Mouse (Mus musculus) kidney, adult 11 months (tissue): Measurements from ENCODE around the gene Cd70.
A peak's percentile ranks its signal among the peaks of the same experiment; 100 is the strongest.

ENCODE experiments used
- DNase-seq: peaks from one replicate; pipeline ENCODE4 v3.0.0; 2022

The Cd70 gene

GRCm38 (mm10) chr17:57148994-57149803 lies at the start of gene Cd70:
Cd70 (minus strand) TSS chr17:57149777.
- no peak for DNase-seq

GRCm38 (mm10) chr17:57198252-57198651 lies 48.7 kb upstream of the Cd70 start:
- DNase-seq: no peak

- DNase-seq: no peak
Measured at GRCm38 (mm10) chr17:57195326-57196010, 45.9 kb upstream of the Cd70 start.

- no peak for DNase-seq
Measured at GRCm38 (mm10) chr17:57194771-57195170, 45.2 kb upstream of the Cd70 start.

- DNase-seq: no peak
Measured at GRCm38 (mm10) chr17:57194041-57194507, 44.5 kb upstream of the Cd70 start, which contains the start of gene Tnfsf14. Tnfsf14 (minus strand) TSS chr17:57194177.

GRCm38 (mm10) chr17:57188510-57189192 lies 39.1 kb upstream of the Cd70 start:
- DNase-seq: no peak

- DNase-seq: no peak
Measured at GRCm38 (mm10) chr17:57185641-57186040, 36.1 kb upstream of the Cd70 start.

- DNase-seq: no peak
Measured at GRCm38 (mm10) chr17:57182871-57183270, 33.3 kb upstream of the Cd70 start.

GRCm38 (mm10) chr17:57180363-57180762 lies 30.8 kb upstream of the Cd70 start:
- DNase-seq: no peak

GRCm38 (mm10) chr17:57173351-57173750 lies 23.8 kb upstream of the Cd70 start:
- no peak for DNase-seq

- DNase-seq: no peak
Measured at GRCm38 (mm10) chr17:57172378-57172777, 22.8 kb upstream of the Cd70 start.

- DNase-seq: no peak
Measured at GRCm38 (mm10) chr17:57170616-57171260, 21.2 kb upstream of the Cd70 start.

GRCm38 (mm10) chr17:57166800-57167791 lies 17.5 kb upstream of the Cd70 start:
- peak; percentile 59 for DNase-seq

- DNase-seq: no peak
Measured at GRCm38 (mm10) chr17:57153787-57154186, 4.2 kb upstream of the Cd70 start.

- no peak for DNase-seq
Measured at GRCm38 (mm10) chr17:57153006-57153405, 3.4 kb upstream of the Cd70 start.

GRCm38 (mm10) chr17:57148343-57148742 lies 1.2 kb downstream of the Cd70 start:
- no peak for DNase-seq

- DNase-seq: no peak
Measured at GRCm38 (mm10) chr17:57145115-57145514, 4.5 kb downstream of the Cd70 start.

- no peak for DNase-seq
Measured at GRCm38 (mm10) chr17:57143704-57144103, 5.9 kb downstream of the Cd70 start.

GRCm38 (mm10) chr17:57139708-57140107 lies 9.9 kb downstream of the Cd70 start:
- no peak for DNase-seq

GRCm38 (mm10) chr17:57138676-57139075 lies 10.9 kb downstream of the Cd70 start:
- DNase-seq: no peak

GRCm38 (mm10) chr17:57135635-57136034 lies 13.9 kb downstream of the Cd70 start:
- DNase-seq: no peak

- no peak for DNase-seq
Measured at GRCm38 (mm10) chr17:57134693-57135092, 14.9 kb downstream of the Cd70 start.
